Mouse (Mus musculus) ovary, postnatal 36 days (tissue): ENCODE results near the gene Gm21761.
"Not testable (repeated sequence)": the region's sequence is repeated elsewhere in the genome, so short reads cannot be mapped to it uniquely, and the experiment has no call there.

Experiments used
- DNase-seq: peaks from one replicate; pipeline ENCODE4 v3.0.0; 2022; ENCODE audit warnings: low spot score, mixed read lengths

Gene Gm21761

GRCm38 (mm10) chr13:119929172-119929571 is at the start of gene Gm21761:
Gene Gm21761 (minus strand): TSS chr13:119929272.
- DNase-seq: not testable (repeated sequence)

DNA sequence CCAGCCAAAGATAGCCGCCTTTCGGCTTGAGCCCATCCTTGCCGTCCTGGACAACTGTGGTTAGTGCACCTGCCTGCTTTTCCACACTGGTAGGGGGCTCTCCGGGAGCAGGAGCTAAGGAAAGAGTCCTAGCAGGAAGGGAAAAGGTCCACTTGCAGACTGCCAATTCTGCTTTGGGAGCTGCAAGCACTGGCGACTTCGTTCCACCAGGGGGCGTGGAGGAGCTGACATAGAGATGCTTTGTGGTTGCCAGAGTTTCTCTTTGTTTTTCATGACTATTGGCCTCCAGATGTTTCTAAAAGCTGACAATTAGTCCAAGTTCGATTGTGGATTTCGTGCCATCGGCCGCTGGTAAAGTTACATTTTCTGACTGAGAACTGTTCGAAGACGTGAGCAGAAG is 40.1 kb upstream of the Gm21761 start:
- DNase-seq: not testable (repeated sequence)

- not testable (repeated sequence) for DNase-seq
These were observed 39.1 kb upstream of the Gm21761 start for GRCm38 (mm10) chr13:119968193-119968592.

DNA sequence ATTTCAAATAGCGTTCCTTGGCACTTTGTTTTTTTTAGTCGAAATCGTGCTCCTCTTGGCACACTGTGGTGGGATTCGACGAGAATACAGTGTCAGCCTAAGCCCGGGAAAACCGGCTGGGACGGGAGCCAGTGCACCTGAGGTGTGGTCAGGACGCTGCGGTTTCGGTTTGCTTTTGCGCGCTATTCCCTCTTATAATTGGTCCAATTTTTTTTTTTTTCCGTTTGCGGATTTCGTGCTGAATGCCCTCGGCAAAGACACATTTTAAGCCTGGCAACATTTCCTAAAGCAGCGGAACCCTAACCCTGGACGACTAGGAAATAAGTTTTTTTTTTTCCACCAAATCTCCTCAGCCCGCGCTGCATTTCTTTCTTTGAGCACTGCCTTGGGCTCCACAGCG is 36.9 kb upstream of the Gm21761 start:
- DNase-seq: peak; percentile 5

- not testable (repeated sequence) for DNase-seq
These were observed 36.4 kb upstream of the Gm21761 start for GRCm38 (mm10) chr13:119965302-119965952.

DNA sequence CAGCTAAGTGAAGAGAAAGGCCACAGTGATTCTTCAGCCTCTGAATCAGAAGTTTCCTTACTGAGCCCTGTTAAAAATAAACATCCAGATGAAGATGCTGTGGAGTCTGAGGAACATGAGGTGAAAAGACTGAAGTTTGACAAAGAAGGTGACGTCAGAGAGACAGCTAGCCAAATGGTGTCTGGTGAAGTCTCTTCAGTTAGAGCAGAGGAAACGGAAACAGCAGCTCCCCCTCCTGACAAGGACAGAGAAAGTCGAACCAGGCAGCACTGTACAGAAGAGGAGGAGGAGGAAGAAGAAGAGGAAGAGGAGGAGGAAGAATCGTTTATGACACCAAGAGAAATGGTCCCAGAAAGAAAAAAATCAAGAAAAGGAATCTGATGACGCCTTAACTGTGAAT is 33.8 kb upstream of the Gm21761 start:
- not testable (repeated sequence) for DNase-seq

DNA sequence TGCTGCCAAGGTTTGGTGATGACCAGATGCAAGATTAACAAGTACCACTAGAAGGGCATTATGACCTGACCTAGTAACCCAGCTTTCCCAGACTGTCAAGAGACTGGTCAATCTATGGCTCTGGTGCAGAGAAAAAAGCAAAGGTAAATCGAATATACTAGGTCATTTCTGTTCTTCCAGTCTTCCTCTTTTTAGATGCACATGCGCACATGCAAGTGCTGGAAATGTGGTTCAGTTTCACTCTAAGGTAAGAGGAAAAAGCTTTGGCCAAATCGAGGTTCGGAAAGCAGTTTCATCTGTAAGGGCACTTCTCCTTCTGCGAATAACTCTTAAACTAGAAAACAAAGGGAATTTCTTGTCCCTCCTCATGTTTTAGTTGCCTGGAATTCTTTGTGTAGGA is 26.5 kb upstream of the Gm21761 start:
- not testable (repeated sequence) for DNase-seq

DNA sequence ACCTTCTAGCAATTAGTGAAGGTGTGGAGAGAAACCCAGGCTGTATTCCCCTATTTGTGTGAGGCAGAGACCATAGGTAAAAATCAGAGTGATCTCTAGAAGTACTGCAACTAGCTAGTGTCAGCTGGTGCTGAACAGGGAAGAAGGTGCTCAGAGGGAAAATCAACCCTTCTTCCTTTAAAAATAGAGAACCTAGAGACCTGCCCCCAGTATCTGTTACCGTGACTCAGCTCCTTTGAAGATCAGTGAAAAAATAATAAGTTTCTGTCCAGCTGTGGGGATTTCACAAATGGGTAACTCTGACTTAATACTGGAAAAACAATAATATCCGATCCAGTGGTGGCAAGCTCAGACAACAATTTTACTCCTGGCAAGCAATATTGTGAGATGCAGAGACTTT is 26.0 kb upstream of the Gm21761 start:
- not testable (repeated sequence) for DNase-seq

DNA sequence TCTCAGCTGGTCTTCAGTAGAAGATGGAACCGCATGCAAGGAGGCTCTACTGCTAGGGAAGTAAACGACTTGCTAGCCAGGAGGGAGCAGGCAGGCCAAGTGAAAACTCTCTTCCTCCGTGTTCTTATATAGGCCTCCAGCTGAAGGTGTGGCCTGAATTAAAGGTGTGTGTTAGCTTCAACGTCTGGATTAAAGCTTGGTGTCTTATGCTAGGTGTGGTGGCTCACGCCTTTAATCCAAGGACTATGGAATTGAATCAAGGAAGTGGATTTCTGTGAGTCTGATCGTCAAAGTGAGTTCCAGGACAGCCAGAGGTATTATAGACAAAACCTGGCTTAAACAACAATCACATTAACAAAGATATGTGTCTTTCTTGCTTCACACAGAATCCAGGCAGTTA is 21.6 kb upstream of the Gm21761 start, which contains the start of gene B020031M17Rik:
B020031M17Rik (minus strand) TSS at position 101 of the 400 bp plus-strand sequence.
- DNase-seq: not testable (repeated sequence)

GRCm38 (mm10) chr13:119924597-119925340 is 4.3 kb downstream of the Gm21761 start:
- not testable (repeated sequence) for DNase-seq

DNA sequence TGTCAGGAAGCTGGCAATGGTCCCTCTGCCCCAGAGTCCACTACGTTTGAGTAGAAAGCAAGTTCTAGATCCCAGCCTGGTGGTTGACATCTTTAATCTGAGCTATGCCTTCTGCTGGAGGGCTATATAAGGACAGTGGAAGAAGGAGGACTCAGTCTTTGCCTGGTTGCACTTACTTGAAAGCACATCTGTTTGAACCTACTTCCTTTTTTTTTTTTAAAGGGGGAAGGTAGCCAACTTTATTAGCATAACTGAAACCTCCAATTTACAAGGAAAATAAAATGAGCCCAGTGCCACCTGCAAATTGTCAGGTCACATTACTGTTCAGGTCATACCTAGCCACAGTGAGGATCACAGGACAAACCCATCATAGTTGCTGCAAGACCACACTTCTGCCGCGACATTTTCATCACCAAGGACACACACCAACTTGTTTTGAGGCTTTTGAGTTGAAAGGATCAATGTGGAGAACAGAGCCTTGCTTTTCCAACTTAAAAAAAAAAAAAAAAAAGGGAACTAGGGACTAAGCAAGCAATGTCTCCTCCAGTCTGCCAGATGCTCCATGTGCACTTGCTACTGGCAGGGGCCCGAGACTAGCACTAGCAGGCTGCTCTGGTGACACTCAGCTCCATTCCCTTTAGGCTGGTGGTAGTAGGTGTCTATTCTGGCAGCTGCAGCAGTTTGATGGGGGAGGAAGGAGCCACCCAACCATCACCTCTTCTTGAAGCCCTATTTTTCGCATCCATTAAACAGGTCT is 11.9 kb downstream of the Gm21761 start:
- not testable (repeated sequence) for DNase-seq

GRCm38 (mm10) chr13:119916449-119916848 is 12.6 kb downstream of the Gm21761 start:
- DNase-seq: not testable (repeated sequence)

- DNase-seq: not testable (repeated sequence)
These were observed 30.5 kb downstream of the Gm21761 start for GRCm38 (mm10) chr13:119898549-119898948.

DNA sequence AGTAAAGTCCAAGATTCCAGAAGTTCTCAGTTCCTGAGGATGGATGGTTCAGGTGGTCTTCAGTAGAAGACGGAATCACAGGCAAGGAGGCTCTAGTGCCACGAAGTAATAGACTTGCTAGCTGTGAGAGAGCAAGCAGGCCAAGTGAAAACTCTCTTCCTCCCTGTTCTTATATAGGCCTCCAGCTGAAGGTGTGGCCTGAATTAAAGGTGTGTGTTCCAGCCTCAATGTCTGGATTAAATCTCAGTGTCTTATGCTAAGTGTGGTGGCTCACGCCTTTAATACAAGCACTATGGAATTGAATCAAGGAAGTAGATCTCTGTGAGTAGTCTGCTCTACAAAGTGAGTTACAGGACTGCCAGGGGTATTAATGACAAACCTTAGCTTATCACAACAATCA is 34.4 kb downstream of the Gm21761 start, which contains the start of gene Tcstv1:
Tcstv1 (minus strand) TSS at position 101 of the 400 bp plus-strand sequence.
- not testable (repeated sequence) for DNase-seq

- DNase-seq: not testable (repeated sequence)
These were observed 42.2 kb downstream of the Gm21761 start for GRCm38 (mm10) chr13:119886896-119887295.

DNA sequence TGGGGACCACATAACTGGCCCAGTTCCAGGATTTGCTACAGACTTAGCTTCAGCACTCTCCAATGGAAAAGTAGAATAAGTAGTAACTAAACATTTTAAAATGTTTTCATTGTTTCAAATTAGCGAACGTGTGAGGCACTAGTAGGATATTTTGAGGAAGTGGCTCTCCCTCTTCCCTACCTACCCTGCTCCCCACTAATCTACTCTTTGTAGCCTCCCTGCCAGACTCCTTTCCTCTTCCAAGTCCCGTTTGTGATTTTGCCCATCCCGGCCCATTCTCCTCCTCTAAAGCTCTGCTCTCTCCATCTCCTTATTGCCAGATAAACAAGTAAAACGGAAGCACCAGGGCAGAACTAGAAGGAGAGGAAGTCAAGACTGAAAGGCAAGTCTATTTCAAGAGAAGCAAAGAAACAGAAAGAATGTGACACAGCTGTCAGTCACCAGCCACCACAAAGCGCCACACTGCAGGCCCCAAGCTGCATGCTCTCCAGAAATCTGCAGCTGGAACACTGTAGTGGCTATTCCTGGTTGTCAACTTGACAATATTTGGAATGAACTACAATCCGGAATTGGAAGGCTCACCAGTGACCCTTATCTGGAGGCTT is 64.6 kb downstream of the Gm21761 start:
- not testable (repeated sequence) for DNase-seq

DNA sequence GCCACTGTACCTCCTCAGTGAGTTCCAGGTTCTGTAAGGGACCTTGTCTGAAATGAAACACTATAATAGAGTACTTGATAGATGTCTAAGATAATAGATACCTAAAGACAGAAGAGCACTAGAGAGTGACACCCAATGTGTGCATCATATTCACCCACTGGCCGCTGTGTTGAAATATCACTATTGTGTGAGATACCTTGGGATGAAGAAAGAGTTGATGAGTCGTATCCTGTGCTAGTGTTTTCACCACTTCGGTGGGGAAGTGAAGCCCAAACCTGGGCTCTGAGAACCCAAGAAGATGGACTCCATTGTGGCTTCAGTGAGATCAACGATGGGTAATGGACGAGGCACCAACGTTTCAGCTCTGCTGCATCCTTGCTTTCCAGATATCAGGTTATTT is 66.7 kb downstream of the Gm21761 start:
- not testable (repeated sequence) for DNase-seq
